ENCODE assay signal across 9 mouse cellular contexts in genomic region chr7:28867508-28868340, GRCm38 (mm10). TPM values are rescaled to one million over a fixed set of nuclear protein-coding genes. Genes with fewer than 3 reads are reported as not detected.
A peak's percentile ranks its signal among the peaks of the same experiment; 100 is the strongest.
DNase-seq lines count a peak whose midpoint lies in the region; ATAC-seq lines count a peak whose summit lies in the region.
"Not testable (repeated sequence)": the region's sequence is repeated elsewhere in the genome, so short reads cannot be mapped to it uniquely, and the experiment has no call there.
"Had no signal": no experiment of that assay in that cellular context is flagged by ENCODE, and none has a peak within 500 bp of the region (broad histone marks: within the 10 kb centered on the region; RNA-seq: fewer than 3 reads in every experiment).

No protein-coding gene starts in this region.

- not testable (repeated sequence) for H3K9ac ChIP-seq in hindbrain, embryonic 14.5 days

- H3K4me1 ChIP-seq in hindbrain, embryonic 14.5 days (replicated peaks; ENCODE audit: control insufficient read depth, insufficient read depth, low read length): not testable (repeated sequence)

- not testable (repeated sequence) for H3K36me3 ChIP-seq in hindbrain, embryonic 14.5 days (replicated peaks; ENCODE audit: control insufficient read depth, insufficient read depth)

- ATAC-seq in hindbrain, embryonic 14.5 days (ENCODE audit: low FRiP score): not testable (repeated sequence)

- not testable (repeated sequence) for H3K27me3 ChIP-seq in hindbrain, embryonic 14.5 days (ENCODE audit: control insufficient read depth, insufficient read depth, low read length)

- H3K9me3 ChIP-seq in hindbrain, embryonic 14.5 days (ENCODE audit: control insufficient read depth, low read length): not testable (repeated sequence)

- not testable (repeated sequence) for H3K4me3 ChIP-seq in hindbrain, embryonic 14.5 days (replicated peaks; ENCODE audit: low read length)

- DNase-seq in ZHBTc4 (ENCODE audit: low read depth, low spot score): peak; percentile 78
- DNase-seq in cerebellum, postnatal 14 days: peak; percentile 82 to 86
- DNase-seq in gastrocnemius, adult 8-10 months (ENCODE audit: low spot score in 2 of 2): peak; percentile 60 to 62
- peak; percentile 60 for DNase-seq in hindbrain, embryonic 14.5 days (ENCODE audit: low spot score)
- peak; percentile 38 to 58 for DNase-seq in layer of hippocampus, postnatal 36 days
- DNase-seq in lung, postnatal 36 days: peak; percentile 87
- DNase-seq in right cerebral cortex, adult 18-20 months: peak; percentile 49
- peak; percentile 56 to 64 for DNase-seq in urinary bladder, adult 18-20 months (ENCODE audit: low spot score in 2 of 2)

- not testable (repeated sequence) for H3K27ac ChIP-seq in hindbrain, embryonic 14.5 days

- not testable (repeated sequence) for H3K4me2 ChIP-seq in hindbrain, embryonic 14.5 days (replicated peaks)

- WGBS in hindbrain, embryonic 14.5 days: 27% methylated on average over 23 of the region's 23 CpGs

RNA-seq across cellular contexts. Expression of gene Lgals7, which starts 4.1 kb away (rescaled TPM):
- total RNA-seq in gastrocnemius, adult 8-10 months (2022): not detected
- 2.9 and 3.0 TPM in 2 replicates for polyA plus RNA-seq in hindbrain, embryonic 14.5 days (2014; fragmentation: Nextera tagmentation; extraction: Ambion mirVana)
- not detected for total RNA-seq in layer of hippocampus, postnatal 36 days (2021)
- total RNA-seq: layer of hippocampus, adult 18-20 months had no signal

RNA-seq across cellular contexts. Expression of gene Capn12, which starts 13.5 kb away (rescaled TPM):
- under 1 TPM in 1 of 4 experiments, not detected in 3; 0.11 TPM for total RNA-seq in gastrocnemius, adult 8-10 months (2022)
- polyA plus RNA-seq in hindbrain, embryonic 14.5 days (2014; fragmentation: Nextera tagmentation; extraction: Ambion mirVana): 0.09 and 0.24 TPM in 2 replicates
- under 1 TPM; 0.22 to 0.35 TPM for total RNA-seq in layer of hippocampus, postnatal 36 days (2021)

RNA-seq across cellular contexts. Expression of gene Lgals4, which starts 34.1 kb away (rescaled TPM):
- 1 to 10 TPM in 3 of 4 experiments, under 1 TPM in 1; 0.58 to 1.6 (median 1.4) TPM for total RNA-seq in gastrocnemius, adult 8-10 months (2022)
- polyA plus RNA-seq in hindbrain, embryonic 14.5 days (2014; fragmentation: Nextera tagmentation; extraction: Ambion mirVana): 2.8 and 3.2 TPM in 2 replicates
- 1 to 10 TPM; 3.6 to 6.1 TPM for total RNA-seq in layer of hippocampus, postnatal 36 days (2021)

RNA-seq across cellular contexts. Expression of gene Ech1, which starts 42.7 kb away (rescaled TPM):
- total RNA-seq in gastrocnemius, adult 8-10 months (2022): 100 to 1,000 TPM; 222 to 343 (median 237) TPM
- polyA plus RNA-seq in hindbrain, embryonic 14.5 days (2014; fragmentation: Nextera tagmentation; extraction: Ambion mirVana): 92.6 and 99.0 TPM in 2 replicates
- total RNA-seq in layer of hippocampus, postnatal 36 days (2021): 10 to 100 TPM; 60.8 to 61.8 TPM

RNA-seq across cellular contexts. Expression of gene Hnrnpl, which starts 59.4 kb away (rescaled TPM):
- 100 to 1,000 TPM; 105 to 116 (median 109) TPM for total RNA-seq in gastrocnemius, adult 8-10 months (2022)
- polyA plus RNA-seq in hindbrain, embryonic 14.5 days (2014; fragmentation: Nextera tagmentation; extraction: Ambion mirVana): 142 and 150 TPM in 2 replicates
- total RNA-seq in layer of hippocampus, postnatal 36 days (2021): 100 to 1,000 TPM; 417 to 431 TPM
